Mouse (Mus musculus): ENCODE measurements at regions not wholly inside any gene's neighbourhood (a gene's known extent, or its start where the extent isn't known, plus 50 kb on each side); places are given as distances from the start of the nearest gene placed in this dataset.
A peak's percentile ranks its signal among the peaks of the same experiment; 100 is the strongest.

DNA sequence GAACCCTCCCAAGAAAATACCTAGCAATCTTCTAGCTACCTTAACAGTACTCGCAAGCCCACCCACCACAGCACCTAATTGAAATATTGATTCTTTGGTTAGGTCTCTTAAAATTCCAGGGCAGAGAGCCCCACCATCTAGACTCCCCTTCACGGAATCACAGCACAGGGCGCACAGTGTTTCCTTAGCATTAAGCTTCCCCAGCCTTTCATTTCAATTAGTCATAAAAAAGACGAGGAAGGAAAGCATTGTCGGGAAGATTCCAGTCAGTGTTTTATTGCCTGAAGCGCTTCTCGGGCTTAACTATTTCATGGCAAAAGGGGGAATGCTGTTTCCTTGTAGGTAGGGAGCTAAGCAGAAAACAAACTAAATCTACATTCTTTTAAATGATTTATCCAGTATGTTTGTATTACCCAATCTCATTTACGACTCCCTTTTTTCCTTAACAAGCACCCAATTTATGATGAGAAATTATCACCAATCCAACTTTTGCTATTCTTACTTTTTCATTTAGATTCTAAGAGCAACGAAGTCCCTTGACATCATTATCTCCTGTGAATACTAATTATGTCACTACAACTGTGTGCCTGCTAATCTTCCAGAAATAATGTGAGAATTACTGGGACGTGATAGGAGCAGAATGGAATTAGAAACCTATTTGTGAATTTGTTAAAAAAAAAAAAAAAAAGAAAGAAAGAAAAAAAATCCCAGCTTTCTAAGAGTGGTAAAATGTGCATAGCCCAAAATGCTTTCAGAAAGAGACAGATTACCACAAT, 312.6 kb downstream of the Qdpr start:
- peak; percentile 41 for DNase-seq

GRCm38 (mm10) chr5:45136696-45137095, 313.3 kb downstream of the Qdpr start:
- no peak for TF ChIP-seq CTCF (IDR thresholded peaks at IDR 0.05; ENCODE audit: low read depth)
- Histone ChIP-seq H3K27me3 (ENCODE audit: insufficient read depth, low read length) (no peaks in the 10 kb centered on the region), H3K4me3 (ENCODE audit: low read depth, low read length) (no peak overlapping the region), H3K27ac (ENCODE audit: low read depth, low read length) (peak overlapping the region; percentile 47; the same call in 1 of the 2 replicates), H3K4me2 (ENCODE audit: low read depth) (no peak overlapping the region), H3K36me3 (ENCODE audit: insufficient read depth) (no peaks in the 10 kb centered on the region), H3K9me3 (ENCODE audit: low read length) (peaks cover 5% of the 10 kb centered on the region; the same call in 1 of the 2 replicates), H3K4me1 (ENCODE audit: insufficient read depth) (no peaks in the 10 kb centered on the region; the same call in 1 of the 2 replicates), H3K9ac (no peak overlapping the region)
- WGBS = 35% methylated on average over 3 of the region's 3 CpGs
- DNase-seq (no peak), ATAC-seq (no peak)

More for the DNA sequence above, 312.6 kb downstream of the Qdpr start:
- peak overlapping the region; percentile 47 for H3K27ac ChIP-seq (ENCODE audit: low read depth, low read length)
- peak; percentile 84; the same call in 1 of the 2 replicates for ATAC-seq
- no peaks in the 10 kb centered on the region; the same call in 1 of the 2 replicates for H3K4me1 ChIP-seq (ENCODE audit: insufficient read depth)
- WGBS = 13% methylated on average over 10 of the region's 10 CpGs
- no peak overlapping the region for H3K9ac ChIP-seq
- H3K9me3 ChIP-seq (ENCODE audit: low read length) = peaks cover 5% of the 10 kb centered on the region; the same call in 1 of the 2 replicates
- no peak overlapping the region for H3K4me3 ChIP-seq (ENCODE audit: low read depth, low read length)
- no peaks in the 10 kb centered on the region for H3K36me3 ChIP-seq (ENCODE audit: insufficient read depth)
- H3K4me2 ChIP-seq (ENCODE audit: low read depth) = peak overlapping the region; percentile 16; the same call in 1 of the 2 replicates
- TF ChIP-seq CTCF (IDR thresholded peaks at IDR 0.05; ENCODE audit: low read depth) = no peak
- no peaks in the 10 kb centered on the region for H3K27me3 ChIP-seq (ENCODE audit: insufficient read depth, low read length)

GRCm38 (mm10) chr5:45127971-45128370, 322.1 kb downstream of the Qdpr start:
- Histone ChIP-seq H3K4me3 (ENCODE audit: low read depth, low read length) (no peak overlapping the region), H3K9me3 (ENCODE audit: low read length) (no peaks in the 10 kb centered on the region), H3K27me3 (ENCODE audit: insufficient read depth, low read length) (no peaks in the 10 kb centered on the region), H3K9ac (no peak overlapping the region), H3K36me3 (ENCODE audit: insufficient read depth) (no peaks in the 10 kb centered on the region), H3K27ac (ENCODE audit: low read depth, low read length) (no peak overlapping the region), H3K4me2 (ENCODE audit: low read depth) (no peak overlapping the region), H3K4me1 (ENCODE audit: insufficient read depth) (no peaks in the 10 kb centered on the region)
- ATAC-seq = no peak
- no peak for TF ChIP-seq CTCF (IDR thresholded peaks at IDR 0.05; ENCODE audit: low read depth)
- DNase-seq = no peak
- WGBS = 84% methylated on average over 8 of the region's 8 CpGs

GRCm38 (mm10) chr5:45121751-45122280, 322.3 kb upstream of the Ldb2 start:
- H3K4me3 ChIP-seq (ENCODE audit: low read depth, low read length) = no peak overlapping the region
- no peaks in the 10 kb centered on the region for H3K9me3 ChIP-seq (ENCODE audit: low read length)
- no peak overlapping the region for H3K9ac ChIP-seq
- DNase-seq (no peak), ATAC-seq (no peak)
- H3K36me3 ChIP-seq (ENCODE audit: insufficient read depth) = no peaks in the 10 kb centered on the region
- no peak for TF ChIP-seq CTCF (IDR thresholded peaks at IDR 0.05; ENCODE audit: low read depth)
- 89% methylated on average over 2 of the region's 2 CpGs for WGBS
- H3K27ac ChIP-seq (ENCODE audit: low read depth, low read length) = no peak overlapping the region
- no peaks in the 10 kb centered on the region for H3K27me3 ChIP-seq (ENCODE audit: insufficient read depth, low read length)
- no peaks in the 10 kb centered on the region for H3K4me1 ChIP-seq (ENCODE audit: insufficient read depth)
- H3K4me2 ChIP-seq (ENCODE audit: low read depth) = no peak overlapping the region

DNA sequence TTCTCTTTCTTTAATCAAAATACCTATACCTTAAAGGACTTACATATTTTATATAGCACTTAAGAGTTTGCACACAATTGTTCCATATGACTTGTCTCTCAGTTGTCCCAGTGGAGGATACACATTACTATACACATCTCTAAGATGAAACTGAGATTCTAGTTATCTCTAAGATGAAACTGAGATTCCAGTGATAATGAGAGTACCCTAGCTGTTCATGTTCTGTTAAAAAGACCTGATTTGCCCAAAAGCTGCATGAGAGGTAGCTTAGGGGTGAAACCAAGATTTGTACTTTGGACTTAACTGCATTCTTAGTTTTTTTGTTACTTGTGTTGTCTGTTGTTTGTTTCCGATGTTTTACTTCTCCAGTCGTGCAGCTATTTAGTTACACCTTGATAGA, 320.3 kb upstream of the Ldb2 start:
- no peak for TF ChIP-seq CTCF (IDR thresholded peaks at IDR 0.05; ENCODE audit: low read depth)
- no peak overlapping the region for H3K9ac ChIP-seq
- DNase-seq (no peak), ATAC-seq (no peak)
- no peak overlapping the region for H3K4me3 ChIP-seq (ENCODE audit: low read depth, low read length)
- H3K27me3 ChIP-seq (ENCODE audit: insufficient read depth, low read length) = no peaks in the 10 kb centered on the region
- H3K9me3 ChIP-seq (ENCODE audit: low read length) = no peaks in the 10 kb centered on the region
- no peak overlapping the region for H3K4me2 ChIP-seq (ENCODE audit: low read depth)
- 96% methylated on average over 2 of the region's 2 CpGs for WGBS
- H3K4me1 ChIP-seq (ENCODE audit: insufficient read depth) = no peaks in the 10 kb centered on the region
- no peaks in the 10 kb centered on the region for H3K36me3 ChIP-seq (ENCODE audit: insufficient read depth)
- no peak overlapping the region for H3K27ac ChIP-seq (ENCODE audit: low read depth, low read length)

- Histone ChIP-seq H3K27ac (ENCODE audit: low read depth, low read length) (0 out of 2 replicates have a peak overlapping the region, but pooled peaks have one; percentile 29), H3K4me2 (ENCODE audit: low read depth) (no peak overlapping the region), H3K4me1 (ENCODE audit: insufficient read depth) (no peaks in the 10 kb centered on the region), H3K27me3 (ENCODE audit: insufficient read depth, low read length) (no peaks in the 10 kb centered on the region), H3K9ac (no peak overlapping the region), H3K9me3 (ENCODE audit: low read length) (no peaks in the 10 kb centered on the region), H3K36me3 (ENCODE audit: insufficient read depth) (no peaks in the 10 kb centered on the region), H3K4me3 (ENCODE audit: low read depth, low read length) (no peak overlapping the region)
- DNase-seq = no peak
- WGBS = 60% methylated on average over 4 of the region's 4 CpGs
- no peak for TF ChIP-seq CTCF (IDR thresholded peaks at IDR 0.05; ENCODE audit: low read depth)
- no peak for ATAC-seq
These were observed 311.8 kb upstream of the Ldb2 start for GRCm38 (mm10) chr5:45111246-45111645.

DNA sequence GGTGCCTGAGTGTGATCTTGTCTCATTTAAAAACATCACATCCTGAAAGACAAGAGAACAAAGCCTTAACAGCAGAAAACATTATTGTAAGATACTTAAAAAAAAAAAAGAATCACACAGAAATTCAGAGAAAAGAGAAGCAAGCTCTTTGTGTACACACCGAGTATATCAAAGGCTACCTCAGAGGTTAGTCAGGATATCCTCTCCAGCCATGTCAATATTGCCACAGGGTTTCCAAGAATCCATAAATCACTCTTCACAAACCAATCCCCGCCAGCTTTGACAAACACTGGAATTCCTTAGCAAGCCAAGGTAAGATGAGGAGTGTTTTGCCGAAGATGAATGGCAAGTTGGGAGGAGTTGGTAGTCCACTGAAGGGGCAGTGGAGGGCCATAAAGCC, 311.3 kb upstream of the Ldb2 start:
- H3K9ac ChIP-seq = no peak overlapping the region
- H3K27me3 ChIP-seq (ENCODE audit: insufficient read depth, low read length) = no peaks in the 10 kb centered on the region
- no peak overlapping the region for H3K4me2 ChIP-seq (ENCODE audit: low read depth)
- no peak for TF ChIP-seq CTCF (IDR thresholded peaks at IDR 0.05; ENCODE audit: low read depth)
- WGBS = 83% methylated on average over 3 of the region's 3 CpGs
- DNase-seq (no peak), ATAC-seq (no peak)
- no peaks in the 10 kb centered on the region for H3K36me3 ChIP-seq (ENCODE audit: insufficient read depth)
- H3K4me3 ChIP-seq (ENCODE audit: low read depth, low read length) = no peak overlapping the region
- no peaks in the 10 kb centered on the region for H3K4me1 ChIP-seq (ENCODE audit: insufficient read depth)
- no peaks in the 10 kb centered on the region for H3K9me3 ChIP-seq (ENCODE audit: low read length)
- H3K27ac ChIP-seq (ENCODE audit: low read depth, low read length) = no peak overlapping the region
